Mouse (Mus musculus) lung, adult 10 weeks (tissue): ENCODE data around the gene Phf11d. TPM values are rescaled to one million over a fixed set of nuclear protein-coding genes. Genes with fewer than 3 reads are reported as not detected.

Source experiments
- polyA plus RNA-seq: library from polyadenylated mRNA; stranded (reverse); fragments of 350-450 nt; fragmentation: Illumina TruSeq; extraction: RNeasy Lipid Tissue Mini Kit (QIAGEN cat#74804); gene quantifications from one replicate; pipeline ENCODE4 v1.2.3, GENCODE M21; 2014; ENCODE audit warnings: low read depth, low replicate concordance; ENCODE audit not compliant: insufficient read depth

The Phf11d gene
- 18.9 TPM for polyA plus RNA-seq

DNA sequence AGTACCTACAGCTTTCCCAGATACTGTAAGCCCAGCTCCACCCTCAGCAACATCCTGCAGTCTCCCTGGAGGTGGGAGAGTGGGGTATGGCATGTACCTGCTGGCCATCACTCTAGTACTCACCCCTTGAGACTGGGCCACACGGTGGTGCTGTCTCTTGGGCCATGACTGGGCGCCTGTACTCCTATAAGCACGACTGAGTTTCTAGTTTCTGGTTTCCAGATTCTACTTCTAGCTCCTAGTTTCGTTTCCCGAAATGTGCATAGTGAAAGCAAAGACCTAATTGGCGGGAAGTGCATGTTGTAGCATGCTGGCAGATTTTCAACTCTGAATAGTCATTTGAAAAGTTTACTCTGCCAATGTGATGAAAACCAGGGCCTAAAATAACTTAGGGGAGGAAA, at the start of gene Phf11d:
TSS of gene Phf11d (minus strand) at position 227 of the 401 bp plus-strand sequence.

DNA sequence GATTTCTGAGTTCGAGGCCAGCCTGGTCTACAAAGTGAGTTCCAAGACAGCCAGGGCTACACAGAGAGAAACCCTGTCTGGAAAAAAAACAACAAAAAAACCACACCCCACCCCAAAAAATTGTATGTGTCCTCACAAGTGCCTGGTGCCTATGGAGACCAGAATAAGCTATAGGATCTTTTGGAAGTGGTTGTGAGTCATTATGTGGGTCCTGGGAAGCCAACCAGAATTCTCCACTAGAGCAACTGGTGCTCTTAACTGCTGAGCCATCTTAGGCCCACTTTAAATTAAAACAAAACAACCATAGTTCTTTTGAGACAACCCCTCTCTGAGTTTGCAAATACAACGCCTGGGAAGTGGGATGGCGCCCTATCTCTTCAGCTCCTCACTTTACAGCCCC, 30.0 kb upstream of the Phf11d start, which contains the start of gene Phf11c:
TSS of gene Phf11c (minus strand) at position 101 of the 400 bp plus-strand sequence.

DNA sequence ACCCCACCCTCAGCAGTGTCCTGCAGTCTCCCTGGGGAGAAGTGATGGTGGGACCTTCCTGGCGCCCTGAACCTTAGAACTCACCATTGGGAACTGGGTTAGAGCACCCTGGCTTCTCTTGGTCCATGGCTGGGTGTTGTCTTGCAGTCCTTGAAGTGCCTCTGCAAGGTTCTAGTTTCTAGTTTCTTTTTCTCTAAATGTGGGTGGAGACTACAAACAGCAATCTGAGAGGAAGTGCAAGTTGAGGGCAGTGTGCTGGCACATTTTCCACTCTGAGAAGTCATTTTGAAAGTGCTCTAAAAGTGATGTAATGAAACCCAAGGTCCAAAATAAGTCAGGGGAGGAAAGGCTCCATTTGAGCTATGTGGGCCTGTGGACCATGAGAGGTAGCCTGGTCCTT, 24.1 kb downstream of the Phf11d start, which contains the start of gene Phf11b:
TSS of gene Phf11b (minus strand) at position 163 of the 400 bp plus-strand sequence.

Other genes with a start within 250 kb of the Phf11d start
- gene 1700129C05Rik, start 222.6 kb downstream of the Phf11d start, polyA plus RNA-seq, result not detected
- gene Gm5142, start 186.7 kb downstream of the Phf11d start, polyA plus RNA-seq, result not detected
- gene Rcbtb1, start 164.3 kb downstream of the Phf11d start, polyA plus RNA-seq, result 12.1 TPM
- 0.49 TPM for gene Gm6904, start 105.3 kb downstream of the Phf11d start, polyA plus RNA-seq
- gene Phf11a, start 67.9 kb downstream of the Phf11d start, polyA plus RNA-seq, result 1.1 TPM
- gene Phf11b, start 24.1 kb downstream of the Phf11d start, polyA plus RNA-seq, result 7.6 TPM
- 0.58 TPM for gene Phf11c, start 29.9 kb upstream of the Phf11d start, polyA plus RNA-seq
- gene Setdb2, start 75.4 kb upstream of the Phf11d start, polyA plus RNA-seq, result 5.4 TPM
- 22.8 TPM for gene Cab39l, start 75.5 kb upstream of the Phf11d start, polyA plus RNA-seq
- gene Cdadc1, start 232.5 kb upstream of the Phf11d start, polyA plus RNA-seq, result 23.8 TPM